Mouse (Mus musculus): ENCODE data around the gene Igfbp6. TPM values are rescaled to one million over a fixed set of nuclear protein-coding genes. Genes with fewer than 3 reads are reported as not detected.

The Igfbp6 gene
- total and polyA plus RNA-seq, 3 experiments, result 0.30 to 1.3 TPM; not detected in 1

DNA sequence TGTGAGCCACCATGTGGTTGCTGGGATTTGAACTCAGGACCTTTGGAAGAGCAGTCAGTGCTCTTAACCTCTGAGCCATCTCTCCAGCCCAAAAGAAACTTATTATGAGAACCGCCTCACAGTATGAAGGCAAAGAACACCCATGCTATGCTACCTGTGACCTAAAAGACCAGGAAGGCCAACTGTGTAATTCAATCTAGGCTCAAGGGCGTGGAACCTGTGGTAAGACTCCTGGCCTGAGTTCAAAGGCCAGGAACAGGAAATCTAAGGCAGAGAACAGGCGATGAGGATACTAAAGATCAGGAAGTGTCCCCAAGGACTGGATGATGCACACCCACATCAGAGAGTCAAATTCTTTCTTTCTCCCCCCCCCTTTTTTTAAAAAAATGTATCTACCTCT is 29.4 kb downstream of the Igfbp6 start:
- peaks cover 8% of the 10 kb centered on the region for H3K27me3 ChIP-seq (ENCODE audit: insufficient read depth, low read length)
- H3K9me3 ChIP-seq (replicated peaks), result no peaks in the 10 kb centered on the region
- ATAC-seq (ENCODE audit: extremely low read depth, insufficient number of reproducible peaks, low FRiP score, poor library complexity, severe bottlenecking) (no peak), DNase-seq (ENCODE audit: low spot score) (no peak)
- no peak overlapping the region for H3K4me3 ChIP-seq (ENCODE audit: low read depth, low read length)
- no peak for TF ChIP-seq GATA2 (IDR thresholded peaks at IDR 0.05; ENCODE audit: borderline replicate concordance, low read depth, low read length)
- no peak for TF ChIP-seq POLR2AphosphoS5 (IDR thresholded peaks at IDR 0.05; ENCODE audit: insufficient replicate concordance, low read depth, low read length)
- TF ChIP-seq TAL1 (conservative IDR thresholded peaks at IDR 0.05; ENCODE audit: low read depth, low read length), result no peak
- TF ChIP-seq CTCF (IDR thresholded peaks at IDR 0.05; ENCODE audit: low read depth, low read length), result no peak
- no peak for TF ChIP-seq GATA1 (IDR thresholded peaks at IDR 0.05; ENCODE audit: borderline replicate concordance, low read length)
- peaks cover 24% of the 10 kb centered on the region for H3K4me1 ChIP-seq (ENCODE audit: insufficient read depth, low read depth, low read length)
- H3K36me3 ChIP-seq (replicated peaks), result no peaks in the 10 kb centered on the region

DNA sequence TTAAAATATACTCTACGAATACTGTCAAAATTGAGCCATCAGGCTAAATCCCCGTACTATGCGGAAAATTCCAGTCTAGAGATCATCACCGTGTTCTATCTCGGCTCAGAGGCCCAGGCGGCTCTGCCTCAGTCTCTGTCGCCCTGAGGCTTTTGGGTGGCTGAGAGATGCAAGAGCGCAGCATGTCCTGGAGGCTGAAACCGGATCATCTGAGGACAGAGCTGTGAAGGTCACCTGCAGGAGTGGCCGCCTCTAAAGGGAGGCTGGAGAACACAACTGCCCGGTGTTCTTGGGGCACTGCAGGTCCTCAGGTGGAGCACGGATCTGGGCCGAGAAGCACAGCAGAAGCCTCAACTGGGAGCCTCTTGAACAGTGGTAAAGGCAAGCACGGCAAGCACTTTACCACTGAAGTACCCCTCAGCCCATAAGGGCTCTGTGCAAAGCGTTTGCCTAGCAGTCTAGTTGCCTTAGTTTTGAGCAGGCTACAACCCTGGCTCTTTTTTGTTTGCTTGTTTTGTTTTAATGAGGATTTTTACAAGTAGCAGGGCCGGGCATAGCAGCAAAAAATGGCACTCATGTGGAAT is 31.7 kb downstream of the Igfbp6 start:
- Histone ChIP-seq H3K4me1 (ENCODE audit: insufficient read depth, low read depth, low read length) (peaks cover 29% of the 10 kb centered on the region), H3K9me3 (replicated peaks) (no peaks in the 10 kb centered on the region), H3K4me3 (ENCODE audit: low read depth, low read length) (no peak overlapping the region), H3K36me3 (replicated peaks) (peaks cover 5% of the 10 kb centered on the region), H3K27me3 (ENCODE audit: insufficient read depth, low read length) (peaks cover 11% of the 10 kb centered on the region; the same call in 1 of the 2 replicates)
- TF ChIP-seq CTCF (IDR thresholded peaks at IDR 0.05; ENCODE audit: low read depth, low read length), result no peak
- TF ChIP-seq POLR2AphosphoS5 (IDR thresholded peaks at IDR 0.05; ENCODE audit: insufficient replicate concordance, low read depth, low read length), result no peak
- TF ChIP-seq GATA1 (IDR thresholded peaks at IDR 0.05; ENCODE audit: borderline replicate concordance, low read length), result no peak
- TF ChIP-seq TAL1 (conservative IDR thresholded peaks at IDR 0.05; ENCODE audit: low read depth, low read length), result no peak
- no peak for TF ChIP-seq GATA2 (IDR thresholded peaks at IDR 0.05; ENCODE audit: borderline replicate concordance, low read depth, low read length)
- no peak for DNase-seq (ENCODE audit: low spot score)
- ATAC-seq (ENCODE audit: extremely low read depth, insufficient number of reproducible peaks, low FRiP score, poor library complexity, severe bottlenecking), result no peak

DNA sequence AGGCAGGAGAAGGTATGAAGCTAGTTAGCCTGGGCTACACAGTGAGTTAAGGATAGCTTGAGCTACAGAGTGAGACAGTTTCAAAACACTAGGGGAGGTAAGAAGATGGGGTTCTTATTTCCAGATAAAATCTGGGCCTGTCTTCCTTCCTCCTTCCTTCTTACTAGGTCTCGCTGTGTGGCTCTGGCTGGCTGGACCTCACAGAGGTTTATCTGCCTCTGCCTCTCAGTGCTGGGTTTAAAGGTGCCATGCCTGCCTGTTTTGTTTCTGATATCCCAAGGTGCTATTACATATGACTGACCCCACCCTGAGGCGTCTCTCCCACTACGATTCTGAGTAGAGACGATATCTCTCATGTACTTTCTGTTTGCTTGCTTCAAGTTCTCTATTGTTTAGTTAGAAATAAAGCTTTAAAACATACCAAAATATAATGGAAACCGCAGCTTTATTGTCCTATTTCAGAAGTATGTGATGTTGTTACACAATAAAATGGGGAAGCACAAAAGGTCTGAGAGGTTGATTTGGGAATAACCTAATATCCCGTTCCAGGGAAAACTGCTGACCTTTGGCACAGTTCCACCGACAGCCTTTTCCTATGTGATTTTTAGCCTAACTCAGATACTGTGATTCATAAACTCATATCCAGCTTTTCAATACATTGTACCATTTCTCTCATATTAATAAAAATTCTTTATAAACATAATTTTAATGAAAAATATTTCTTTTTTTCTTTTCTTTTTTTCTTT is 32.6 kb downstream of the Igfbp6 start:
- DNase-seq (ENCODE audit: low spot score) (no peak), ATAC-seq (ENCODE audit: extremely low read depth, insufficient number of reproducible peaks, low FRiP score, poor library complexity, severe bottlenecking) (0 out of 2 replicates have a peak, but pooled peaks have one; percentile 8)
- H3K4me3 ChIP-seq (ENCODE audit: low read depth, low read length), result no peak overlapping the region
- peaks cover 11% of the 10 kb centered on the region; the same call in 1 of the 2 replicates for H3K27me3 ChIP-seq (ENCODE audit: insufficient read depth, low read length)
- H3K4me1 ChIP-seq (ENCODE audit: insufficient read depth, low read depth, low read length), result peaks cover 29% of the 10 kb centered on the region
- H3K9me3 ChIP-seq (replicated peaks), result no peaks in the 10 kb centered on the region
- H3K36me3 ChIP-seq (replicated peaks), result peaks cover 5% of the 10 kb centered on the region
- no peak for TF ChIP-seq GATA1 (IDR thresholded peaks at IDR 0.05; ENCODE audit: borderline replicate concordance, low read length)
- no peak for TF ChIP-seq GATA2 (IDR thresholded peaks at IDR 0.05; ENCODE audit: borderline replicate concordance, low read depth, low read length)
- no peak for TF ChIP-seq CTCF (IDR thresholded peaks at IDR 0.05; ENCODE audit: low read depth, low read length)
- no peak for TF ChIP-seq POLR2AphosphoS5 (IDR thresholded peaks at IDR 0.05; ENCODE audit: insufficient replicate concordance, low read depth, low read length)
- TF ChIP-seq TAL1 (conservative IDR thresholded peaks at IDR 0.05; ENCODE audit: low read depth, low read length), result no peak

DNA sequence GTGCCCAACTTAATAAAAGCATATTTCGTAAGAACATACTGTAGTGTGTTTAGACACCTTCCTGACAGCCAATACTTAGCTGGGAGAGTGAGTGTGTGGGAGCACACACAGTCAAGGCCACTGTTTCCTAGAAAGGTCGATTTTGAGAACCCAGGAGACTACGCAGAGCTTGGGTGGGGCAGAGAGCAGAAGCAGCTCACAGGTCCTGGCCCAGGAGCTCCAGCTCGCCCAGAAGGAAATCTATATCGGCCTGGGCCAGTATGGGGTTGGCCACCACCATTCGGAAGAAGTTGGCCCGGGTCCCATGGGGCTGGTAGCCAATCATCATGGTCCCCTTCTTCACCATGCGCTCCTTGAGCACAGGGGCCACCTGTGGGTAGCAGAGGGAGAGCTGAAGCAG is 33.3 kb downstream of the Igfbp6 start:
- peaks cover 11% of the 10 kb centered on the region; the same call in 1 of the 2 replicates for H3K27me3 ChIP-seq (ENCODE audit: insufficient read depth, low read length)
- DNase-seq (ENCODE audit: low spot score) (no peak), ATAC-seq (ENCODE audit: extremely low read depth, insufficient number of reproducible peaks, low FRiP score, poor library complexity, severe bottlenecking) (no peak)
- H3K4me1 ChIP-seq (ENCODE audit: insufficient read depth, low read depth, low read length), result peaks cover 29% of the 10 kb centered on the region
- H3K4me3 ChIP-seq (ENCODE audit: low read depth, low read length), result no peak overlapping the region
- H3K9me3 ChIP-seq (replicated peaks), result no peaks in the 10 kb centered on the region
- H3K36me3 ChIP-seq (replicated peaks), result peaks cover 5% of the 10 kb centered on the region
- no peak for TF ChIP-seq GATA1 (IDR thresholded peaks at IDR 0.05; ENCODE audit: borderline replicate concordance, low read length)
- no peak for TF ChIP-seq CTCF (IDR thresholded peaks at IDR 0.05; ENCODE audit: low read depth, low read length)
- no peak for TF ChIP-seq TAL1 (conservative IDR thresholded peaks at IDR 0.05; ENCODE audit: low read depth, low read length)
- no peak for TF ChIP-seq GATA2 (IDR thresholded peaks at IDR 0.05; ENCODE audit: borderline replicate concordance, low read depth, low read length)
- no peak for TF ChIP-seq POLR2AphosphoS5 (IDR thresholded peaks at IDR 0.05; ENCODE audit: insufficient replicate concordance, low read depth, low read length)

DNA sequence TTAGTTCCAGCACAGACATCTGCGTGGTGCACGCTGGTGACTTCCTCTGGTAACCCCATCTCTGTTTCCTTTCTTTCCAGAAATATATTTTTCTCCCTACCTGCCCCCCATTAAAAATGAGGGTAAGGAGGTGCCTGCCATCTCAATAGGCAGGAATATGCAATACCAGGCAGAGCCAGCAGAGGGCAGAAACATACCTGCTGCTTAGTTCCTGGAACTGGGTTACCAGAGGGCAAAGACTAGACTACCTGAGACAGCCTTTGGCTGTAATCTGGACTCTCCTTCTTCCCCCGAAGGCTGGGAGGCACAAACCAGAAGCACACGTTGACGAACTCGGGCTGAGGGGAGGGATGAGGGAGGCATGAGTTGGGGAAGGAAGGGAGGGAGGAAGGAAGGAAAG is 34.1 kb downstream of the Igfbp6 start:
- Histone ChIP-seq H3K36me3 (replicated peaks) (peaks cover 5% of the 10 kb centered on the region), H3K9me3 (replicated peaks) (no peaks in the 10 kb centered on the region), H3K4me3 (ENCODE audit: low read depth, low read length) (no peak overlapping the region), H3K27me3 (ENCODE audit: insufficient read depth, low read length) (peaks cover 11% of the 10 kb centered on the region; the same call in 1 of the 2 replicates), H3K4me1 (ENCODE audit: insufficient read depth, low read depth, low read length) (peaks cover 29% of the 10 kb centered on the region)
- no peak for TF ChIP-seq POLR2AphosphoS5 (IDR thresholded peaks at IDR 0.05; ENCODE audit: insufficient replicate concordance, low read depth, low read length)
- TF ChIP-seq CTCF (IDR thresholded peaks at IDR 0.05; ENCODE audit: low read depth, low read length), result peak; percentile 93
- no peak for ATAC-seq (ENCODE audit: extremely low read depth, insufficient number of reproducible peaks, low FRiP score, poor library complexity, severe bottlenecking)
- peak; percentile 68 for DNase-seq (ENCODE audit: low spot score)

DNA sequence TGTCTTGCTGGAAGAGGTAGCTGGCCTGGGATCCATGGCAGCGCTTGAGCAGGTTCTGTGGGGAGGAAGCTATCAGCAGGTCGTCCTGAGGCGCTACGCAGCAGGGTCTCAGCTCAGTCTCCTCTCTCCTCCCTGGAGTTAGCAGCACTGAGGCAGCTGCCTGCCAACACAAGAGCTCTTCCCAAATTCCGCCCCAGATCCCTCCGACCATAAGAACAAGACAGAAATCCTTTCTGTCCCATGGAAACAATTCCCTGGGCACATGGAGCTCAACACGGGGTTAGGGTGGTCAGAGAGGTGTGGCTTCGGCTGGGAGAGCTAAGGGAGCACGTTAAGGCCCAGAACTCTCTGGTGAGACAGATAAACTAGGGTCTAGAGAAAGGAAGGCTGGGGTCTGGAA is 34.9 kb downstream of the Igfbp6 start:
- peaks cover 31% of the 10 kb centered on the region for H3K4me1 ChIP-seq (ENCODE audit: insufficient read depth, low read depth, low read length)
- no peak for TF ChIP-seq GATA2 (IDR thresholded peaks at IDR 0.05; ENCODE audit: borderline replicate concordance, low read depth, low read length)
- no peak for TF ChIP-seq GATA1 (IDR thresholded peaks at IDR 0.05; ENCODE audit: borderline replicate concordance, low read length)
- DNase-seq (ENCODE audit: low spot score) (no peak), ATAC-seq (ENCODE audit: extremely low read depth, insufficient number of reproducible peaks, low FRiP score, poor library complexity, severe bottlenecking) (no peak)
- H3K4me3 ChIP-seq (ENCODE audit: low read depth, low read length), result no peak overlapping the region
- H3K27me3 ChIP-seq (ENCODE audit: insufficient read depth, low read length), result peaks cover 11% of the 10 kb centered on the region; the same call in 1 of the 2 replicates
- H3K36me3 ChIP-seq (replicated peaks), result peaks cover 5% of the 10 kb centered on the region
- H3K9me3 ChIP-seq (replicated peaks), result no peaks in the 10 kb centered on the region

Data from G1E (cell line).